Mouse (Mus musculus) gastrocnemius, adult 8-10 months (tissue): ENCODE results near the gene Samhd1. TPM values are rescaled to one million over a fixed set of nuclear protein-coding genes. Genes with fewer than 3 reads are reported as not detected.

ENCODE experiments used
- DNase-seq, 2 experiments: peaks; one replicate each; pipeline ENCODE4 v3.0.0; 2022; ENCODE audit warnings: low spot score in 2 of 2
- total RNA-seq, 4 experiments: library from RNA; stranded (reverse); gene quantifications; 2 replicates each; pipeline ENCODE4 v1.2.4; 2022

Gene Samhd1
- total RNA-seq, 4 experiments from 2014 or later: 12.6 to 17.7 (median 13.2) TPM

DNA sequence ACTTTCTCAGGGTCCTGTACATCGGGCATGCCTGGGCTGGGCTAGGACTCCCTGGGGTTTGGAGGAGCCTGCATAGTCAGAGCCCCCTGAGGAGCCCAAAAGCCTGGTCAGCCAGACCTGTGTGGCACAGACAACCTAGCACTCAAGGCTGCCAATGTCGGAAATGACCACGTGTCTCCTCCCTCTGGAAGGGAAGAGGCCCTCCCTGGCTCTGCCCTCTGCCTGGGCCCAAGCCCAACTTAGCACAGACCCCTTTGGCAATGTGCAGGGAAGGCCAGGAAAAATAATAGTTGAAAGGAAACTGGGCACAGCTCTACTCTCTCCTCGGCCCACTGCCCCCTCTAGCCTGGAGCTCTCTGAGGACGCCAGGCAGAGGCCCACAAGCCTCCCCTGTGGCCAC lies 80.2 kb downstream of the Samhd1 start:
- DNase-seq: no peak

DNA sequence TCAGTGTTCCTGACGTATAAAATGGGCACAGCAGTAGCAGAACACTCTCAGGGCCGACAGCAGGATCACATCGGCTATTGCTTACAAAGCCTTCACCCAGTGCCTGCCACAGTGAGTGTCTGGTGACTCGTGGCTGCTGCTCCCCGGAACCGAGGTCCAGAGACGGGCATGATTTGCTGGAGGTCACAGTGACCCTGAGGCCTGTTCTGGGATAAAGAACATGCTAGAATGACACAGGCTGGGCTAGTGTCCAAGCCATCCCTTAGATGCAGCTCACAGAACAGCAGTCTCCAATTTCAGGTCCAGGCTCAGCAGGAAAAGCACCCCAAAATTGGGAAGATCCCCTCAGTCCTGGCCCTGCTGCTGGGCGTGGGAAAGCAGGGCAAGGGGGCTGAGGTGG lies 80.8 kb downstream of the Samhd1 start:
- no peak for DNase-seq

DNA sequence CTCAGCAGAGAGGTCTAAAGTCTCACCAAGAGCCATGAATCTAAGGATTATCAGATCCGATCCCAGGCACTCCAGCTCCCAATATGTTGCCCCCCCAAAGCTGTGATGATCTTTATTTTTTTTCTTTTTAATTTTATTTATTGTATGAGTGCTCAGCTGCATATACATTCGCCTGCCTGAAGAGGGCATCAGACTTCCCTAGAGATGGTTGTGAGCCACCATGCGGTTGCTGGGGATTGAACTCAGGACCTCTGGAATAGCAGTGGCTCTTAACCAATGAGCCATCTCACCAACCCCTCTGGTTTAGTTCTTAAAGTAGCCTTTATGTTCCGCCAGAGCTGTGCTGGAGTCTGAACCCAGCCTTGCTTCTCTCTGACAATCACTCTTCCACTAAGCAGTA lies 81.3 kb downstream of the Samhd1 start:
- DNase-seq: no peak

DNA sequence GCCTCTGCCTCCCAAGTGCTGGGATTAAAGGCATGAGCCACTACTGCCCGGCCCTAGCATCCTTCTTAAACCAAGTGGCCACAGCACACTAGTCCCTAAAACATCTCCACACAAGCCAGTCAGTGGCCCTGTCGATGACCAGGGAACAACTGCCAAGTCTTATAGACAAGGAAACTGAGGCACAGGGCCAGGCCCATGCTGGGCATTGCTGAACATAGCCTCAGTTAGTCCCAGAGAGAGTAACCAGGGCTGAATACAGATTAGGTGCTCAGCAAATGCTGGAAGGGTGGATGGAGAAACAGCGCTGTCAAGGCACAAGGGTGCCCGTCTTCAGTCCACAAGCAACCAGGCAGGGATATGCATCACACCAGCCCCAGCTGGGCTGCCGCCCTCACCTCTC lies 81.9 kb downstream of the Samhd1 start:
- no peak for DNase-seq

DNA sequence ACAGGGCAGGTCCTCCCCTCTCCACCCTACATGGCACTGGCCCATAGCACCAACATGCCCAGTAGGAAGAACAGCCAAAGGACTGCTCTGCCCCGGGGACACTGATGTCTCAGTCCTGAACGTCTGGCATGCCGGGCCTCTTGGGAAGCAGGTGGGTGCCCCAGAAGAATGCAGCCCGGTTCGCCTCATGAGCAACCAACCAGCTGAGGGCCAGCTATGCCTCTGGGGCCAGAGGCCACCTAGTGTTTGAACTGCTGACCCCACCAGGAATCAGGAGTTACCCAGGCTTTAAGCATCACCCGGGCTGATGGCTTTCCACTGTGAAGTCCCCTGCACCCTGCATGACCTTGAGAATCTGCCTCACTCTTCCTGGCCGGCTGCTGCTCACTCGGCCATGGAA lies 82.6 kb downstream of the Samhd1 start:
- no peak for DNase-seq

DNA sequence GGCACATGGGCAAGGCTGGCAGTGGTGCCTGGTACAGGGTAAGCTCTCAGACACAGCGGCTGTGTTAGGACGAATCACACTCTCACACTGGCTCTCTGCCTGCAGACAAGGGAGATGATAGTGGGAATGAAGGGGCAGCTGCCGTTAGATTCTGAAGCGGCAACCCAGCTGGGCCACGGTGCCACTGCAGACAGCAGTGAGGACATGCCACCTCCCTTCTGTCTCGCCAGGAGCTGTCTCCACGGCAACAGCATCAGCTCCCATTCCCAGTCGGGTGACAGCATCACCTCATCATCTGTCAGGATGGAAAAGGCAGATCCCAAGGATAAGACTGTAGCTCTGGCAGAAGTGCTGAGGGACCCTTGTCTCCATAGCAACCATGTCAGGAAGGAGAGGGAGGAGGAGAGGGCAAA lies 85.2 kb downstream of the Samhd1 start:
- no peak for DNase-seq

DNA sequence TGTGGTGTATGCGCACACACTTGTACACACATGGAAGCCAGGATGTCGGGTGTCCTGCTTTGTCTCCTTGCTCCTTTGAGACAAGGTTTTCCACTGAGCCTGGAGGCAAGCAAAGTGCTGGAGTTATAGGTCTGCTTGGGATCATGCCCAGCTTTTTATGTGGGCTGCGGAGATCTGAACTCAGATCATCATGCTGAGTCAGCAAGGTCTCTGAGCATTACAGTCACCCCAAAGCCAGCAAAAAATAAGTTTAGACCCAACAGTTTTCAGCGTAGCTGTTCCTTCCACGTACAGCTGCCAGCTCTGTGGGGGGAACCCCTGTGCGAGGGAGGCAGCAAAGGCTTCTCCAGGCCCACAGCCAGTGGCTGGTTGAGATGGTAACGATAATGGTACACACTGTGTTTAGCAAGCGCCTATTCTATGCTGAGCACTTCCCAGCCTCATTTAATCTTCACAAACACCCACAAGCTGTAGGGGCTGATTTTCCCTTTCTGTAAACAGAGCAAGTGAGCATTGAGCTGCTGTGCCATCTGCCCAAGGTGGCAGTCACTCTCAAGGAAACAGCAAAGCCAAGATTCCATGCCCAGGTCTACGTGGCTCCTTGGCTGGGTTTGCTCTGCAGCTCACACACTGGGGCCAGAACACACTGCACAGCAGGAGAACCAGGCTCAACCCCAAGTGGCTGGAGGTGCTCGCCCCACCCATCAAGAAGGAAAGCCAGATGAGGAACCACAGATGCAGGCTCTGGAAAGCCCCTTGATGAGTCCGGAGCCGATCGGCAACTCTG lies 86.5 kb downstream of the Samhd1 start:
- DNase-seq: no peak

Other genes starting within 250 kb of the Samhd1 start
- gene Sla2, start 248.1 kb downstream of the Samhd1 start, total RNA-seq: not detected
- 10 to 100 TPM; 29.0 to 35.6 (median 31.3) TPM for gene Ndrg3, start 143.2 kb downstream of the Samhd1 start, total RNA-seq
- 1 to 10 TPM; 2.2 to 2.5 (median 2.3) TPM for gene Dsn1, start 128.1 kb downstream of the Samhd1 start, total RNA-seq
- 1 to 10 TPM; 1.7 to 3.5 (median 2.3) TPM for gene Soga1, start 56.0 kb downstream of the Samhd1 start, total RNA-seq
- gene Tldc2, start 48.2 kb downstream of the Samhd1 start, total RNA-seq: not detected
- gene Rbl1, start 69.3 kb upstream of the Samhd1 start, total RNA-seq: 1 to 10 TPM; 2.1 to 3.3 (median 2.6) TPM
- gene Rpn2, start 143.8 kb upstream of the Samhd1 start, total RNA-seq: 100 to 1,000 TPM in 1 of 4 experiments, 10 to 100 TPM in 3; 78.6 to 101 (median 85.8) TPM
- 1 to 10 TPM in 2 of 4 experiments, under 1 TPM in 2; 0.56 to 2.3 (median 0.97) TPM for gene Mroh8, start 144.3 kb upstream of the Samhd1 start, total RNA-seq
- not detected for gene Ghrh, start 212.2 kb upstream of the Samhd1 start, total RNA-seq
- 10 to 100 TPM; 16.4 to 18.4 (median 17.4) TPM for gene Manbal, start 232.3 kb upstream of the Samhd1 start, total RNA-seq